Mouse (Mus musculus): ENCODE measurements around the gene Dcaf11.

Gene Dcaf11

GRCm38 (mm10) chr14:55616844-55617243 lies 57.0 kb downstream of the Dcaf11 start:
- no peak for DNase-seq (ENCODE audit: low spot score in 2 of 2)

GRCm38 (mm10) chr14:55617822-55618221 lies 58.0 kb downstream of the Dcaf11 start, which contains the start of gene Rec8:
Rec8 (plus strand) TSS chr14:55618037.
- DNase-seq (ENCODE audit: low spot score in 2 of 2) = no peak

GRCm38 (mm10) chr14:55618486-55619195 lies 58.8 kb downstream of the Dcaf11 start:
- no peak for DNase-seq (ENCODE audit: low spot score in 2 of 2)
